Mouse (Mus musculus) ES-E14 (cell line): Measurements from ENCODE around the gene Inpp5e.

Experiments
- CHD2 ChIP-seq: IDR thresholded peaks from 2 replicates; pipeline ENCODE4 v1.6.1; 2014; ENCODE audit warnings: mild to moderate bottlenecking, low read depth, low read length, inconsistent platforms
- HCFC1 ChIP-seq: IDR thresholded peaks from 2 replicates; pipeline ENCODE4 v1.6.1; 2012; ENCODE audit warnings: low read length, inconsistent platforms, borderline replicate concordance; ENCODE audit not compliant: insufficient read depth
- MAFK ChIP-seq: IDR thresholded peaks from 2 replicates; pipeline ENCODE4 v1.6.1; 2014; ENCODE audit warnings: mild to moderate bottlenecking, low read depth, low read length, inconsistent platforms; ENCODE audit not compliant: insufficient read depth
- ZC3H11A ChIP-seq: IDR thresholded peaks from 2 replicates; pipeline ENCODE4 v1.6.1; 2012; ENCODE audit warnings: low read depth, mild to moderate bottlenecking, inconsistent platforms, low read length, borderline replicate concordance
- ZNF384 ChIP-seq: IDR thresholded peaks from 2 replicates; pipeline ENCODE4 v1.6.1; 2012; ENCODE audit warnings: low read depth, low read length, inconsistent platforms

- TF ChIP-seq ZNF384 (no peak), HCFC1 (no peak), CHD2 (no peak), ZC3H11A (no peak), MAFK (no peak)
These were observed 33.8 kb upstream of the Inpp5e start for GRCm38 (mm10) chr2:26442843-26443242.
